Mouse (Mus musculus): Measurements from ENCODE around the gene Cyb5r3. TPM values are rescaled to one million over a fixed set of nuclear protein-coding genes. Genes with fewer than 3 reads are reported as not detected.

The Cyb5r3 gene
- polyA plus RNA-seq, 1 experiment: 230 TPM

DNA sequence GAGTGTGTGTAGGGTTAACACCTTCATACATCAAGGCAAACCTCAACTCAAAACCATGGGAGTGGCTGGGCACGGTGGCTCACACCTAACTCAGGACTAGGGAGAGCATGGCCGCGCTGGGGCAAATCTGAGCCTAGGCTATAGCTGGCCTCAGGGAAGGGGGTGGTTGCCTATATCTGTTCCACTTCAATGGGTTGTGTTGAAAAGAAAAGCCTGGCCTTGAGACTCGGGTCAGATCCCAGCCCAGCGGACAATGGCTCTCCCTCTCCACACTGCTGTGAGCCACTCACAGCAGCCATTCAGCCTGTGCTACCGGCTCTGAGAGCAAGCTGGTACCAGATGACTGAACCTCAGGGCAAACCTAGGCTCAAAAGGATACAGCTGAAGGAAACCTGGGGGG is 57.3 kb downstream of the Cyb5r3 start:
- no peaks in the 10 kb centered on the region for H3K36me3 ChIP-seq (ENCODE audit: control insufficient read depth, insufficient read depth, low read length)

DNA sequence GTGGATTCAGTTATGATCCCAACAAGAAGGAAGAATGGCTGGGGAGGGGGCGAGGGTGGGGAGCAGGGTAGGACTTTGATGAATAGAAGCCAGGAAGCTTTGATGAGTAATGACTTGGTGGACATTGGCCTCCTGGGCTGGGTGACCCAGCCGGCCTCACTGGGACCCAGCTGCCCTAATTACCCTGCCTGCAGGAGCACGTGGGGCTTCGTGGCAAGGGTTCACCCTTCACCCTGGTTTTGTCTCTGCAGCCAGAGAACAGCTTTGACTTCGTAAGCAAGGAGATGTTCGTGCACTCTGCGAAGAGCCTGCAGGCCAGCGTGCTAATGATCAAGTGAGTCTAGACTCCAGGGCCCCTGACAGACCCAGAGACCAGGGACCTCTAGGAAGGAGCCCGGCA is 58.3 kb downstream of the Cyb5r3 start:
- no peak overlapping the region for H3K27ac ChIP-seq (ENCODE audit: insufficient read depth, low read depth, low read length)
- no peaks in the 10 kb centered on the region for H3K27me3 ChIP-seq (replicated peaks; ENCODE audit: control insufficient read depth, insufficient read depth, low read length)
- WGBS: 63% methylated on average over 9 of the region's 9 CpGs
- DNase-seq: peak; percentile 62
- H3K36me3 ChIP-seq (ENCODE audit: control insufficient read depth, insufficient read depth, low read length): no peaks in the 10 kb centered on the region
- no peak for TF ChIP-seq POLR2A (IDR thresholded peaks at IDR 0.05; ENCODE audit: low read depth, low read length)
- TF ChIP-seq CTCF (conservative IDR thresholded peaks at IDR 0.05; ENCODE audit: insufficient read depth, insufficient read length, low read depth, low read length): no peak
- no peak overlapping the region for H3K4me3 ChIP-seq (ENCODE audit: insufficient read depth, low read depth, low read length)
- H3K4me1 ChIP-seq (ENCODE audit: control insufficient read depth, insufficient read depth, low read length): no peaks in the 10 kb centered on the region

More for the DNA sequence above, 57.3 kb downstream of the Cyb5r3 start:
- no peak for DNase-seq
- Histone ChIP-seq H3K27me3 (replicated peaks; ENCODE audit: control insufficient read depth, insufficient read depth, low read length) (no peaks in the 10 kb centered on the region), H3K4me3 (ENCODE audit: insufficient read depth, low read depth, low read length) (no peak overlapping the region), H3K4me1 (ENCODE audit: control insufficient read depth, insufficient read depth, low read length) (no peaks in the 10 kb centered on the region), H3K27ac (ENCODE audit: insufficient read depth, low read depth, low read length) (no peak overlapping the region)
- no peak for TF ChIP-seq POLR2A (IDR thresholded peaks at IDR 0.05; ENCODE audit: low read depth, low read length)
- TF ChIP-seq CTCF (conservative IDR thresholded peaks at IDR 0.05; ENCODE audit: insufficient read depth, insufficient read length, low read depth, low read length): no peak
- 71% methylated on average over 6 of the region's 6 CpGs for WGBS

DNA sequence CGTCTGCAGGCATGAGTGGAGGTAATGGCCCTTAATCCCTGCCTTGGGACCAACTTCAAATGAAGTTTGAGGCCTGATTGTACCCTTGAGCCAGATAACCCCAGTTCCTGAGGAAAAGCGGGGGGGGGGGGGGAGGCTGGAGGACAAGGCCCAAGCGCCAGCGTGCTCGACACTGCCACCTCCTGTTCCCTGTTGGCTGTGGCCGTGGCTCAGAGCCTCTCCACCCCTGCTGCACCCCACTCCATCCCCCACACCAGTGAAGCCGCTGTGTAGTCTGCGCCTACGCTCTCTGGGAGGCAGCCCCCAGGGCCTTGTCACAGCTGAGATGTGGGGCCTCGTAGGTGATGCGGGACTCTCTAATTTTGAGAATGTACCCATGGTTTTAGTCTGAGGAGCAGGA is 59.5 kb downstream of the Cyb5r3 start:
- no peak overlapping the region for H3K27ac ChIP-seq (ENCODE audit: insufficient read depth, low read depth, low read length)
- WGBS: 13% methylated on average over 11 of the region's 11 CpGs
- H3K4me3 ChIP-seq (ENCODE audit: insufficient read depth, low read depth, low read length): no peak overlapping the region
- no peaks in the 10 kb centered on the region for H3K4me1 ChIP-seq (ENCODE audit: control insufficient read depth, insufficient read depth, low read length)
- peak; percentile 69 for DNase-seq
- TF ChIP-seq POLR2A (IDR thresholded peaks at IDR 0.05; ENCODE audit: low read depth, low read length): no peak
- TF ChIP-seq CTCF (conservative IDR thresholded peaks at IDR 0.05; ENCODE audit: insufficient read depth, insufficient read length, low read depth, low read length): peak; percentile 70
- no peaks in the 10 kb centered on the region for H3K36me3 ChIP-seq (ENCODE audit: control insufficient read depth, insufficient read depth, low read length)
- H3K27me3 ChIP-seq (replicated peaks; ENCODE audit: control insufficient read depth, insufficient read depth, low read length): no peaks in the 10 kb centered on the region

DNA sequence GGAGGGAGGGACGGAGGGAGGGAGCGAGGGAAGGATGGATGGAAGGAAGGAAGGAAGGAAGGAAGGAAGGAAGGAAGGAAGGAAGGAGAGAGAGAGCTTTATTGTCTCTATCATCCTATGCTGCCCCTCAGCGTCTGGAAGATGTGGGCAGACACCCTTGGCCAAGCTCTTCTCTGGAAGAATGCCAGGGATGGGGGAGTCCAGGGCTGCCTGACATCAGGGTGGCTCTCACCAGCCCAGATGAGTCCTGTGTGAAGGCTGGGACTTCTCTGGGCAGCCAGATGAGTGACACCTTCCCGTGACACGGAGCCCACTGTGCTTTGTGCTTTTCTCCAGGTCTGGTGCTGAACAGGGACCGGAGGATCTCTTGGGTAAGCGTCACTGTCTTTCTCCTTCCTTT is 60.5 kb downstream of the Cyb5r3 start:
- TF ChIP-seq POLR2A (IDR thresholded peaks at IDR 0.05; ENCODE audit: low read depth, low read length) (no peak), CTCF (conservative IDR thresholded peaks at IDR 0.05; ENCODE audit: insufficient read depth, insufficient read length, low read depth, low read length) (no peak)
- DNase-seq: no peak
- no peaks in the 10 kb centered on the region for H3K36me3 ChIP-seq (ENCODE audit: control insufficient read depth, insufficient read depth, low read length)
- H3K27ac ChIP-seq (ENCODE audit: insufficient read depth, low read depth, low read length): no peak overlapping the region
- H3K4me3 ChIP-seq (ENCODE audit: insufficient read depth, low read depth, low read length): no peak overlapping the region
- H3K27me3 ChIP-seq (replicated peaks; ENCODE audit: control insufficient read depth, insufficient read depth, low read length): no peaks in the 10 kb centered on the region
- no peaks in the 10 kb centered on the region for H3K4me1 ChIP-seq (ENCODE audit: control insufficient read depth, insufficient read depth, low read length)
- 83% methylated on average over 7 of the region's 7 CpGs for WGBS

DNA sequence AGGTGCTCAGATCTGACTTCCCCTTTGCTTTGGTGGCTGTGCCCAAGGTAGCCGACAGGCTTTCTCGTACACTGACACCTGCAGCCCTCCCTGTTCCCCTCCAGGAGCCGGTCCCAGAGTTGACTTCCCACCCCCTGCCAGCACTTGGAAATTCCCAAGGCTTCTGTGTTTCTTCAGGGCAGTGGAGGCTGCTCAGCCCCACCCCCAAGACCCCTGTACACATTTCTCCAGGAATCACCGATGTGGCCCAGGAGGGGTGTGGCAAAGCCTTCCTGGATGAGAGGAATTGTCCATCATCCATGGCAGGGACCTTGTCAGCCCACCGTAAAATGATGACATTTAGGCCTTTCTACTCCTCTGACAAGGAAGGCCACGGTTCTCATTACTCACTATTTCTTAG is 61.1 kb downstream of the Cyb5r3 start:
- Histone ChIP-seq H3K27me3 (replicated peaks; ENCODE audit: control insufficient read depth, insufficient read depth, low read length) (no peaks in the 10 kb centered on the region), H3K4me1 (ENCODE audit: control insufficient read depth, insufficient read depth, low read length) (no peaks in the 10 kb centered on the region), H3K4me3 (ENCODE audit: insufficient read depth, low read depth, low read length) (no peak overlapping the region), H3K27ac (ENCODE audit: insufficient read depth, low read depth, low read length) (no peak overlapping the region), H3K36me3 (ENCODE audit: control insufficient read depth, insufficient read depth, low read length) (no peaks in the 10 kb centered on the region)
- 69% methylated on average over 6 of the region's 6 CpGs for WGBS
- TF ChIP-seq POLR2A (IDR thresholded peaks at IDR 0.05; ENCODE audit: low read depth, low read length) (no peak), CTCF (conservative IDR thresholded peaks at IDR 0.05; ENCODE audit: insufficient read depth, insufficient read length, low read depth, low read length) (no peak)
- no peak for DNase-seq

DNA sequence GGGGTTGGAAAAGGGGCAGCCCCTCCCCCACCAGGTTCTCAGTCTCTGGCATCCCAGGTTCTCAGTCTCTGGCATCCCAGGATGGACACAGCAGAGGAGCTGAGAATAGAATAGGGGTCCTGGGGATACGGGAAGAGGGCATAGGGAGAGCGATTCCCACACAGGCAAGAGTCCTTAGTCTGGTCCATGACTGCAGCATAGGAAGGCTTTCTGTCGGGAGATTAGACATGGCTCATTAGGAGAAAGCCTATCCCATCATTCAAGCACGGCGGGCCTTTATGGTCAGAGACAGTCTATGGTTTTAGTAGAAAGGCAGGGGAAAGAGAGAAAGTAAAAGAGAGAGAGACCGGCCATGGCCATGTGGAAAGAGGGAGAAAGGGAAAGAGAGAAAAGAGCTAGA is 64.6 kb downstream of the Cyb5r3 start:
- Histone ChIP-seq H3K36me3 (ENCODE audit: control insufficient read depth, insufficient read depth, low read length) (no peaks in the 10 kb centered on the region), H3K27ac (ENCODE audit: insufficient read depth, low read depth, low read length) (no peak overlapping the region), H3K4me3 (ENCODE audit: insufficient read depth, low read depth, low read length) (no peak overlapping the region), H3K4me1 (ENCODE audit: control insufficient read depth, insufficient read depth, low read length) (no peaks in the 10 kb centered on the region), H3K27me3 (replicated peaks; ENCODE audit: control insufficient read depth, insufficient read depth, low read length) (no peaks in the 10 kb centered on the region)
- TF ChIP-seq POLR2A (IDR thresholded peaks at IDR 0.05; ENCODE audit: low read depth, low read length) (no peak), CTCF (conservative IDR thresholded peaks at IDR 0.05; ENCODE audit: insufficient read depth, insufficient read length, low read depth, low read length) (no peak)
- 75% methylated on average over 6 of the region's 6 CpGs for WGBS
- no peak for DNase-seq

DNA sequence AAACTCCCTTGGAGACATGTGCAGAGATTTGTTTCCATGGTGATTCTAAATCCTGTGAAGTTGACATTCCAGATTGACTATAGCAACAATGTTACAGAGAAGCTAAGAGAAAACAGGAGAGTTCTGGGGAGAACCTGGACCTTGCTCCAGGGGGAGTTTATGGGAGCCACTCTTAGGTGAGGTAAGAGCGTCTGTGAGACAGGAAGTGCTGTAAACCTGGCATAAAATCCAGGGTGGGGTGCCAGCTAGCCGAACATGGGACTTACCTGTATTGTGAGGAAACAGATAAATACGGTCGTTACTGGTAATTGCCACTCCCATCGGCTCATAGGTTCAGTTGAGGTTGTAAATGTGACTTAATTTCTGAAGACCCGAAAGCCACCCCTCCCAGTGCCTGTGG is 66.0 kb downstream of the Cyb5r3 start:
- Histone ChIP-seq H3K4me3 (ENCODE audit: insufficient read depth, low read depth, low read length) (no peak overlapping the region), H3K27ac (ENCODE audit: insufficient read depth, low read depth, low read length) (no peak overlapping the region), H3K36me3 (ENCODE audit: control insufficient read depth, insufficient read depth, low read length) (no peaks in the 10 kb centered on the region), H3K4me1 (ENCODE audit: control insufficient read depth, insufficient read depth, low read length) (no peaks in the 10 kb centered on the region), H3K27me3 (replicated peaks; ENCODE audit: control insufficient read depth, insufficient read depth, low read length) (no peaks in the 10 kb centered on the region)
- WGBS: 75% methylated on average over 6 of the region's 6 CpGs
- no peak for DNase-seq
- TF ChIP-seq CTCF (conservative IDR thresholded peaks at IDR 0.05; ENCODE audit: insufficient read depth, insufficient read length, low read depth, low read length): no peak
- no peak for TF ChIP-seq POLR2A (IDR thresholded peaks at IDR 0.05; ENCODE audit: low read depth, low read length)

Other genes with a start within 250 kb of the Cyb5r3 start
- 17.8 and 18.1 TPM in 2 replicates for gene Tcf20, start 184.7 kb downstream of the Cyb5r3 start, polyA plus RNA-seq (2012; rRNA removed)
- gene Nfam1, start 139.3 kb downstream of the Cyb5r3 start, polyA plus RNA-seq (2012; rRNA removed): 2.2 and 2.9 TPM in 2 replicates
- 106 and 124 TPM in 2 replicates for gene Serhl, start 83.1 kb downstream of the Cyb5r3 start, polyA plus RNA-seq (2012; rRNA removed)
- 110 and 126 TPM in 2 replicates for gene Rrp7a, start 49.8 kb downstream of the Cyb5r3 start, polyA plus RNA-seq (2012; rRNA removed)
- 45.9 and 47.2 TPM in 2 replicates for gene Poldip3, start 23.2 kb downstream of the Cyb5r3 start, polyA plus RNA-seq (2012; rRNA removed)
- 53.5 and 56.0 TPM in 2 replicates for gene A4galt, start 79.2 kb upstream of the Cyb5r3 start, polyA plus RNA-seq (2012; rRNA removed)
- gene Arfgap3, start 177.7 kb upstream of the Cyb5r3 start, polyA plus RNA-seq (2012; rRNA removed): 21.4 and 26.5 TPM in 2 replicates